Mouse (Mus musculus) embryonic facial prominence, embryonic 14.5 days (tissue): ENCODE data around the gene Mcm10. TPM values are rescaled to one million over a fixed set of nuclear protein-coding genes. Genes with fewer than 3 reads are reported as not detected.
A peak's percentile ranks its signal among the peaks of the same experiment; 100 is the strongest.

ENCODE experiments used
- ATAC-seq: fragments of 200-750 bp; cut with Nextera tagmentation; 2 replicates; pipeline ENCODE4 v1.8.0; 2017; ENCODE audit warnings: low read depth, moderate number of reproducible peaks, moderate TSS enrichment
- DNase-seq: peaks from one replicate; pipeline ENCODE4 v3.0.0-alpha.2; 2015; ENCODE audit warnings: low spot score
- H3K27ac ChIP-seq: fragments of 300-500 bp; sonication (generic); replicated peaks from 2 replicates; pipeline ENCODE4 v1.5.1; 2014; ENCODE audit warnings: low read depth, mild to moderate bottlenecking, low read length, moderate library complexity
- H3K27me3 ChIP-seq: fragments of 300-500 bp; sonication (generic); replicated peaks from 2 replicates; pipeline ENCODE4 v1.6.1; 2014; ENCODE audit warnings: low read length; ENCODE audit not compliant: control insufficient read depth, insufficient read depth
- H3K36me3 ChIP-seq: fragments of 300-500 bp; sonication (generic); 2 replicates; pipeline ENCODE4 v1.6.1; 2014; ENCODE audit warnings: low read length, mixed read lengths; ENCODE audit not compliant: control insufficient read depth, insufficient read depth
- H3K4me1 ChIP-seq: fragments of 300-500 bp; sonication (generic); 2 replicates; pipeline ENCODE4 v1.6.1; 2014; ENCODE audit warnings: antibody characterized with exemption, low read length; ENCODE audit not compliant: control insufficient read depth, insufficient read depth
- H3K4me2 ChIP-seq: fragments of 300-500 bp; sonication (generic); 2 replicates; pipeline ENCODE4 v1.6.1; 2014; ENCODE audit warnings: low read depth, mild to moderate bottlenecking, low read length, moderate library complexity, mixed read lengths
- H3K4me3 ChIP-seq: fragments of 300-500 bp; sonication (generic); 2 replicates; pipeline ENCODE4 v1.5.1; 2014; ENCODE audit warnings: low read depth, mild to moderate bottlenecking, low read length
- H3K9ac ChIP-seq: fragments of 300-500 bp; sonication (generic); 2 replicates; pipeline ENCODE4 v1.6.1; 2014; ENCODE audit warnings: low read depth, mild to moderate bottlenecking, low read length, moderate library complexity, mixed read lengths
- H3K9me3 ChIP-seq: fragments of 300-500 bp; sonication (generic); 2 replicates; pipeline ENCODE4 v1.6.1; 2016; ENCODE audit warnings: low read length; ENCODE audit not compliant: control insufficient read depth
- WGBS: fragments of 180-500 bp; shearing (Covaris S2); extraction: QIAGEN DNeasy Blood & Tissue Kit; methylation state at CpG from one replicate; pipeline ENCODE4 v1.1.7; 2014; 5-methylcytosine and 5-hydroxymethylcytosine counted together
- polyA plus RNA-seq: library from polyadenylated mRNA; unstranded; fragments of >200 nt; fragmentation: Nextera tagmentation; extraction: Ambion mirVana; gene quantifications from 2 replicates; pipeline ENCODE4 v1.2.1, GENCODE M21; 2014

Mcm10 gene
- polyA plus RNA-seq, result 23.3 and 23.8 TPM in 2 replicates

DNA sequence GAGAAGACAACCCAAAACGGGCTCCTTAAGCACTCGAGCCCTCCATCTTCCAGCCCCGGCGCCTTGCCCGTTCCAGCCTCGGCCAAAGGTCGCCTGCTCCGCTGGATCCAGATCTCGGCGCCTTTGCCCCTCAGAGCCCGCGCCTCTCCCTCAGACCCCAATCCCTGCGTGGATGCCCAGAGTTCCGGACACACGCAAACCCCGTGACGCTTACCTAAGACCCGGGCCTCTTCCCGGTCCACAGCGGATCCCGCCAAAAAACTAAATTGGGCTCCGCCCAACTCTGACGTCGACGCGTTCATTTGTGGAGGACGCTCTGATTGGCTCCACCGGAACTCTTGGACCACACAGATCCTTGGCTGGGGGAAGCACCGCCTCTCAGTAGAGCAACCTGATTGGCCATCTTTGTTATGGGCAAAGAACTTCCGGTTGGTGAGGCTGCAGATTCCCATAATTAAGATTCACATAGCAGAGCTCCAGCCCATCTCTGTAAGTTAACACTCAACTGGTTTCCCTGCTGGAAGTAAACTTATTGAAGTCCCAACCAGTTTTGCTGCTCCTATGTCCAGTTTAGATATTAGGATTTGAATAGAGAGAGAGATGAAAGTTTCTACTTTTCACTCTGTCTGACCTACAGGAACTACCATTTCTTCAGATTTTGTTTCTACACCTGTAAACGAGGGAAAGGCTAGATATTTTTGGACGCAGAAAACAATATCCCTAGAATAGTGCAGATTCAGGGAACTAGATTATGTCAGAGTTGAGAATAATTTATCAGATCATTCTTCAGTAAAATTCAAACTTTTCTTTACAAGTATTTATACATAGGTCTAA lies at the start of gene Mcm10:
TSS of gene Mcm10 (minus strand) at position 301 of the 834 bp plus-strand sequence.
- peaks cover 16% of the 10 kb centered on the region for H3K36me3 ChIP-seq
- H3K4me2 ChIP-seq, result peak within 1 kb of the TSS; percentile 59
- peaks cover 8% of the 10 kb centered on the region; the same call in 1 of the 2 replicates for H3K4me1 ChIP-seq
- DNase-seq (peak; percentile 99), ATAC-seq (peak; percentile 100)
- H3K9me3 ChIP-seq, result no peaks in the 10 kb centered on the region
- H3K27ac ChIP-seq, result peak within 1 kb of the TSS; percentile 53; the same call in 1 of the 2 replicates
- H3K4me3 ChIP-seq, result peak within 1 kb of the TSS; percentile 65
- 3% methylated on average over 32 of the region's 32 CpGs for WGBS
- no peaks in the 10 kb centered on the region for H3K27me3 ChIP-seq
- peak within 1 kb of the TSS; percentile 67 for H3K9ac ChIP-seq

DNA sequence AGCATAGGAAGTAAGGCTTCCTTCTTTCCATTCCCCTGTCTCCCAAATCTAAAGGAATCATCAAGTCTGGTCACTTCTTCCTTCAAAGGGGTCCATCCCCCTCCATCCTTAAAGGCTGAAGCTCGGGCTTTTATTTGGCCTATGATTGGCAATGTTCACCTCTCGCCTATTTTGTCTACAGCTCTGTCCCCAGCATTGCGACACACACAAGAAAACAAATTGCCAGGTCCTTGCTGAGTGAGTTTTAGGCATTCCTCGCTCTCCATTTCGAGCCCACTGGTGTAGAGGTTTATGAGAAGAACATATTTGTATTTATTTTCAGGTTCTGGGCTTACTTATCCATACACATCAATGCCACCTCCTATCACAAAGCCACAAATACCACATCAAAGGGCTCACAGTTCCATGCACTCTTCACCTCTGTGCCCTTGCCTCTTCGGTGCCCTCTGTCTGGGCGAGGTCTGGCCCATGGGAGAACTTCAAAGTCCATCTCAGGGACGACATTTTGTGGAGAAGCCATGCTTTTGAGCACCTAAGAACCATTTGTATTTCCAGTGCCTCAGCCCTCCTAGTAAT lies 48.6 kb upstream of the Mcm10 start:
- 74% methylated on average over 8 of the region's 8 CpGs for WGBS
- no peaks in the 10 kb centered on the region; the same call in 1 of the 2 replicates for H3K4me1 ChIP-seq
- no peak overlapping the region for H3K27ac ChIP-seq
- H3K36me3 ChIP-seq, result no peaks in the 10 kb centered on the region
- no peak overlapping the region for H3K4me2 ChIP-seq
- ATAC-seq, result no peak
- H3K27me3 ChIP-seq, result 0 out of 2 replicates have a peak, but pooled peaks cover 8% of the 10 kb centered on the region
- H3K4me3 ChIP-seq, result no peak overlapping the region
- no peak overlapping the region for H3K9ac ChIP-seq
- no peaks in the 10 kb centered on the region for H3K9me3 ChIP-seq
- no peak for DNase-seq

DNA sequence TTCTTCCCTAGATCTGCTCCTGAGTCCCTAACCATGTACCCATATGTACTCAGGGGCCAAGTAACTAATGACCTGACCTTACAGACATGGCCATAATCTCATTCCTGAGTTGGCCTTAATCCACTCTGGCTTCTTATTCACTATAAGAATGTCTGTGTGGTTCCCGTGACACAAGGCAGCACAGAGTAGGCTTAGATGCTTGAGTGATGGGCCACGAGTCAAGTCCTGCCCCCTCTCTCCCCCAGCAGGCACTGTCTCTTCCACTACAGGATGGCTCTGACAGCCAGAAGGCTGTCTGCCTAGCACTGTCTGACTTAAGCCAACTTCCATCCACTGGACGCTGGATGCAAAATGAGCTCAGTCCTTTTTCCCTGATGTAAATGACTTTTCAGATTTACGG lies 47.4 kb upstream of the Mcm10 start:
- no peaks in the 10 kb centered on the region for H3K36me3 ChIP-seq
- no peak overlapping the region for H3K4me2 ChIP-seq
- no peaks in the 10 kb centered on the region for H3K9me3 ChIP-seq
- DNase-seq (no peak), ATAC-seq (no peak)
- no peaks in the 10 kb centered on the region; the same call in 1 of the 2 replicates for H3K4me1 ChIP-seq
- 0 out of 2 replicates have a peak, but pooled peaks cover 8% of the 10 kb centered on the region for H3K27me3 ChIP-seq
- H3K4me3 ChIP-seq, result no peak overlapping the region
- no peak overlapping the region for H3K27ac ChIP-seq
- H3K9ac ChIP-seq, result no peak overlapping the region
- WGBS, result 71% methylated on average over 4 of the region's 4 CpGs

DNA sequence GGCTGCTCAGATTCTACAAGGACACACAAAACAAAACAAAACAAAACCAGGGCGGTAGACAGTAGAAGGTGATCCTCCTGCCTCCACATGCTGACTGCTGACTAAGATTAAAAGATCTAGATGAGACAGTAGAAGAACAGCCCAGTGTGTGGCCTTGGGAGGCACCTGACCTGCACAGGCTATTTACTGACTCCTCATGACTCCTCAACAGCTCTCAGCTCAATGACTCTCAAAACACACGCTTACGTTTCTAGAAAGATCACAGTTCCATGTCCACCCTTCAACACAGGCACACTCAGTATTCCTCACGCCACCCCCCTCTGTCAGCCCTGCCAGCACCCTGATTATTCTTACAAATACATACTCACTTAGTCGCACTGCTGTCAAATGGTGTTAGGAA lies 45.8 kb upstream of the Mcm10 start:
- DNase-seq, result no peak
- Histone ChIP-seq H3K27me3 (0 out of 2 replicates have a peak, but pooled peaks cover under 1% of the 10 kb centered on the region), H3K36me3 (no peaks in the 10 kb centered on the region), H3K4me2 (no peak overlapping the region), H3K4me3 (no peak overlapping the region), H3K27ac (no peak overlapping the region), H3K4me1 (no peaks in the 10 kb centered on the region), H3K9me3 (no peaks in the 10 kb centered on the region), H3K9ac (no peak overlapping the region)
- 82% methylated on average over 5 of the region's 5 CpGs for WGBS
- ATAC-seq, result no peak

DNA sequence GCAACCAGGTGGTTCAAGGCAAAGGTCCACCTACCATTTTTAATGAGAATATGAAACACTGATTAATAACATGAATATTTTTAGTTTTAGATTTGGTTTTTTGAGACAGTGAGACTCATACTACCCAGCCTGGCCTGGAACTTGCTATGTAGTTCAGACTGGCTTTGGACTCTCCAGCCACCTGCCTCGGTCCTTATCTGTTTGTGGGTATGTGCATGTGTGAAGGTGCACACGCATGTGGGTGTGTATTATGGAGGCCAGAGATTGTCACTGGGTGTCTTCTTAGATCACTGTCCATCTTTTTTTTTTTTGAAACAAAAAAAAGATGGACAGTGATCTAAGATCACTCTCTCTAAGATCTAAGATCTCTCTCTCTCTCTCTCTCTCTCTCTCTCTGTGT lies 38.0 kb upstream of the Mcm10 start:
- WGBS, result 87% methylated on average over 2 of the region's 2 CpGs
- H3K4me2 ChIP-seq, result no peak overlapping the region
- no peaks in the 10 kb centered on the region for H3K36me3 ChIP-seq
- H3K27ac ChIP-seq, result no peak overlapping the region
- DNase-seq (no peak), ATAC-seq (no peak)
- no peaks in the 10 kb centered on the region for H3K9me3 ChIP-seq
- H3K4me3 ChIP-seq, result no peak overlapping the region
- H3K9ac ChIP-seq, result no peak overlapping the region
- H3K27me3 ChIP-seq, result no peaks in the 10 kb centered on the region
- no peaks in the 10 kb centered on the region for H3K4me1 ChIP-seq

DNA sequence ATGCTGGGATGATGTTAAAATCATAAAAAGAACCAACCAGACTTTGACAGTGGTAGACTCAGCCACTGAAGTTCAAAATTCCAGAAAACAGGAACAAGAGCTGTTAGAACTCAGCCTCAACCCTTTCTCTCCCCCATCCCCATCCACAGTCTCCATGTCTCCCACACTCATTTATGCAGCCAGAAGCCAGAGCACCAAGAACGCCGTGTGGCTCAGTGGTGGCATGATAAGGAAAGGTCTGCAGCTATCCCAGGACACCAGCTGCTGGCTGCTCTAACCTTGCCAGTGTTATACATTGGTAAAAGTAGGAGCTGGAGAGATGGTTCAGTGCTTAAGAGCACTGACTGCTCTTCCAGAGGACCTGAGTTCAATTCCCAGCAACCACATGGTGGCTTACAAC lies 34.4 kb upstream of the Mcm10 start:
- DNase-seq, result no peak
- H3K4me2 ChIP-seq, result no peak overlapping the region
- H3K9me3 ChIP-seq, result no peaks in the 10 kb centered on the region
- ATAC-seq, result no peak
- 97% methylated on average over 2 of the region's 2 CpGs for WGBS
- H3K9ac ChIP-seq, result no peak overlapping the region
- no peak overlapping the region for H3K27ac ChIP-seq
- H3K4me3 ChIP-seq, result no peak overlapping the region
- H3K4me1 ChIP-seq, result peaks cover 5% of the 10 kb centered on the region; the same call in 1 of the 2 replicates
- no peaks in the 10 kb centered on the region for H3K27me3 ChIP-seq
- H3K36me3 ChIP-seq, result no peaks in the 10 kb centered on the region

DNA sequence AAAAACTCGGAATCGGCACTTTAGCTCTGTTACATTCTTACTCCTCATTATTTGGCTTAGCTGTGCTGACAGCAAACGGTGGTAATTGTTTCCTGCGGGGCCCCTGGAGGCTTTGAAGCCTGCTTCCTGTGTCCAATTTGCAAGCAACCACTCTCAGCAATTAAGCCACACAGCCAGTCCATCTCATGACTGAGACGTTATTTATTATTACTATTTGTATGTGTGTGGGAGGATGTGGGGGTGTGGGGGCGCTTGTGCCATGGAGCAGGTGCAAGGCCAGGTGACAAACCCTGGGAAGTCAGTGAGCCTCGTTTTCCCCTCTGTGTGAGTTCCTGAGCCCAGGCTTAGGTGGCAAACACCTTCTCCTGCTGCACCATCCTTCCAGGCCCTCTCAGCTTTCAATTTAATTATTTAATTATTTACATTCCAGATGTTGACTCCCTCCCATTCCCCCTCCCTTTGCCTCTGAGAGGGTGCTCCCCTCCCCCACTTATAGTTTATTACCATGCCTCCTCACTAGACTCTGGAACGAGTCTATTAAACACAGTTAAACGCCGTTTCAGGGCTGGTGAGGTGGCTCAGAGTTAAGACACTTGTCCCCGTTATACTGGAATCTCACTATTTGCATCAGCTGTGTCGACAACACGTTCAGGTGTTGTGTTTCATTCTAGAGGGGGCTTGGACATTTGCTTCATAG lies 32.8 kb upstream of the Mcm10 start:
- Histone ChIP-seq H3K4me3 (no peak overlapping the region), H3K4me2 (0 out of 2 replicates have a peak overlapping the region, but pooled peaks have one; percentile 18), H3K27me3 (no peaks in the 10 kb centered on the region), H3K9me3 (no peaks in the 10 kb centered on the region), H3K27ac (no peak overlapping the region), H3K9ac (no peak overlapping the region), H3K36me3 (no peaks in the 10 kb centered on the region), H3K4me1 (peaks cover 5% of the 10 kb centered on the region; the same call in 1 of the 2 replicates)
- ATAC-seq (no peak; the same call in 1 of the 2 replicates), DNase-seq (peak; percentile 40)
- whole genome bisulfite sequencing, result 30% methylated on average over 13 of the region's 13 CpGs

DNA sequence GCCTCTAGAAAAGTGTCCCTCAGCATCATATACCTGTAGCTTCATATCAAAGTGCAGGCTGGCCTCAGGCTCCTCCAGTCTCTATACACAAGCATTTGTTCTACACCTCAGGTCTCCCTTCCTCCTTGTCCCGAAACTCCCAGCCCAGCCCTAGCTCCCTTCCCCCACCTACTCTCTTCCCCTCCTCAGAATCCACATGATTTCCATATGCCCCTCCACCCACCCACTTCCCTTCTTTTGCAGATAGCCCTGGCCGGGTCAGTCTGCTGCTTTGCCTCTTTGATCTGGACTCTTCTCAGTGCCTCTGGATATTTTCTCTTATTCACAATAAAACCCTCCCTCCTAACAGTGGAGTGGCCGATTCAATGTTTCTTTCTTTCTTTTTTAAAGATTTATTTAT lies 31.7 kb upstream of the Mcm10 start:
- Histone ChIP-seq H3K27me3 (no peaks in the 10 kb centered on the region), H3K9ac (no peak overlapping the region), H3K27ac (no peak overlapping the region), H3K4me3 (no peak overlapping the region), H3K9me3 (no peaks in the 10 kb centered on the region), H3K4me2 (no peak overlapping the region), H3K36me3 (no peaks in the 10 kb centered on the region), H3K4me1 (peaks cover 5% of the 10 kb centered on the region; the same call in 1 of the 2 replicates)
- no peak for DNase-seq
- 38% methylated on average over 3 of the region's 3 CpGs for WGBS
- ATAC-seq, result no peak
